Mouse (Mus musculus): ENCODE measurements around the gene Chdh. TPM values are rescaled to one million over a fixed set of nuclear protein-coding genes. Genes with fewer than 3 reads are reported as not detected.

Chdh gene
- total and polyA plus RNA-seq, 2 experiments from 2014 or later: 0.58 to 1.3 TPM

- H3K36me3 ChIP-seq (ENCODE audit: insufficient read depth, low read length): no peaks in the 10 kb centered on the region
- WGBS: 85% methylated on average over 4 of the region's 4 CpGs
- no peaks in the 10 kb centered on the region for H3K27me3 ChIP-seq (ENCODE audit: insufficient read depth, low read length)
- no peaks in the 10 kb centered on the region for H3K4me1 ChIP-seq (ENCODE audit: insufficient read depth, low read length)
- no peak overlapping the region for H3K27ac ChIP-seq
- no peak overlapping the region for H3K4me2 ChIP-seq (ENCODE audit: low read depth, low read length)
- no peak for ATAC-seq
- no peak overlapping the region for H3K9ac ChIP-seq (replicated peaks; ENCODE audit: low read length)
- no peaks in the 10 kb centered on the region for H3K9me3 ChIP-seq (ENCODE audit: low read length)
- H3K4me3 ChIP-seq (ENCODE audit: low read length): no peak overlapping the region
- no peak for DNase-seq (ENCODE audit: low spot score)
- TF ChIP-seq CTCF (IDR thresholded peaks at IDR 0.05; ENCODE audit: low read depth): no peak
These were observed 30.6 kb downstream of the Chdh start for GRCm38 (mm10) chr14:30039413-30039812.

GRCm38 (mm10) chr14:30041836-30042235 lies 33.0 kb downstream of the Chdh start:
- no peaks in the 10 kb centered on the region for H3K27me3 ChIP-seq (ENCODE audit: insufficient read depth, low read length)
- DNase-seq (ENCODE audit: low spot score) (no peak), ATAC-seq (no peak)
- no peaks in the 10 kb centered on the region for H3K4me1 ChIP-seq (ENCODE audit: insufficient read depth, low read length)
- no peak overlapping the region for H3K4me2 ChIP-seq (ENCODE audit: low read depth, low read length)
- TF ChIP-seq CTCF (IDR thresholded peaks at IDR 0.05; ENCODE audit: low read depth): no peak
- H3K36me3 ChIP-seq (ENCODE audit: insufficient read depth, low read length): no peaks in the 10 kb centered on the region
- no peak overlapping the region for H3K9ac ChIP-seq (replicated peaks; ENCODE audit: low read length)
- H3K9me3 ChIP-seq (ENCODE audit: low read length): no peaks in the 10 kb centered on the region
- no peak overlapping the region for H3K4me3 ChIP-seq (ENCODE audit: low read length)
- 86% methylated on average over 9 of the region's 9 CpGs for WGBS
- H3K27ac ChIP-seq: no peak overlapping the region

GRCm38 (mm10) chr14:30043356-30043940 lies 34.6 kb downstream of the Chdh start:
- no peak overlapping the region for H3K9ac ChIP-seq (replicated peaks; ENCODE audit: low read length)
- no peaks in the 10 kb centered on the region for H3K4me1 ChIP-seq (ENCODE audit: insufficient read depth, low read length)
- no peak for TF ChIP-seq CTCF (IDR thresholded peaks at IDR 0.05; ENCODE audit: low read depth)
- no peaks in the 10 kb centered on the region for H3K9me3 ChIP-seq (ENCODE audit: low read length)
- no peaks in the 10 kb centered on the region for H3K27me3 ChIP-seq (ENCODE audit: insufficient read depth, low read length)
- H3K4me3 ChIP-seq (ENCODE audit: low read length): no peak overlapping the region
- DNase-seq (ENCODE audit: low spot score) (no peak), ATAC-seq (no peak)
- no peak overlapping the region for H3K4me2 ChIP-seq (ENCODE audit: low read depth, low read length)
- no peaks in the 10 kb centered on the region for H3K36me3 ChIP-seq (ENCODE audit: insufficient read depth, low read length)
- 88% methylated on average over 7 of the region's 7 CpGs for WGBS
- no peak overlapping the region for H3K27ac ChIP-seq

- H3K27me3 ChIP-seq (ENCODE audit: insufficient read depth, low read length): no peaks in the 10 kb centered on the region
- no peak overlapping the region for H3K4me2 ChIP-seq (ENCODE audit: low read depth, low read length)
- ATAC-seq (no peak), DNase-seq (ENCODE audit: low spot score) (no peak)
- H3K9me3 ChIP-seq (ENCODE audit: low read length): no peaks in the 10 kb centered on the region
- no peaks in the 10 kb centered on the region for H3K4me1 ChIP-seq (ENCODE audit: insufficient read depth, low read length)
- no peak overlapping the region for H3K9ac ChIP-seq (replicated peaks; ENCODE audit: low read length)
- TF ChIP-seq CTCF (IDR thresholded peaks at IDR 0.05; ENCODE audit: low read depth): no peak
- no peaks in the 10 kb centered on the region for H3K36me3 ChIP-seq (ENCODE audit: insufficient read depth, low read length)
- WGBS: 91% methylated on average over 10 of the region's 10 CpGs
- no peak overlapping the region for H3K27ac ChIP-seq
- H3K4me3 ChIP-seq (ENCODE audit: low read length): no peak overlapping the region
These were observed 36.4 kb downstream of the Chdh start for GRCm38 (mm10) chr14:30045239-30045638.

- no peak overlapping the region for H3K4me2 ChIP-seq (ENCODE audit: low read depth, low read length)
- H3K27me3 ChIP-seq (ENCODE audit: insufficient read depth, low read length): no peaks in the 10 kb centered on the region
- ATAC-seq (no peak), DNase-seq (ENCODE audit: low spot score) (no peak)
- no peaks in the 10 kb centered on the region for H3K9me3 ChIP-seq (ENCODE audit: low read length)
- no peak overlapping the region for H3K27ac ChIP-seq
- no peaks in the 10 kb centered on the region for H3K4me1 ChIP-seq (ENCODE audit: insufficient read depth, low read length)
- TF ChIP-seq CTCF (IDR thresholded peaks at IDR 0.05; ENCODE audit: low read depth): no peak
- WGBS: 85% methylated on average over 8 of the region's 8 CpGs
- H3K36me3 ChIP-seq (ENCODE audit: insufficient read depth, low read length): no peaks in the 10 kb centered on the region
- no peak overlapping the region for H3K9ac ChIP-seq (replicated peaks; ENCODE audit: low read length)
- no peak overlapping the region for H3K4me3 ChIP-seq (ENCODE audit: low read length)
These were observed 36.9 kb downstream of the Chdh start for GRCm38 (mm10) chr14:30045704-30046220.

- H3K4me1 ChIP-seq (ENCODE audit: insufficient read depth, low read length): no peaks in the 10 kb centered on the region
- WGBS: 87% methylated on average over 4 of the region's 4 CpGs
- no peak for ATAC-seq
- H3K4me3 ChIP-seq (ENCODE audit: low read length): no peak overlapping the region
- no peak overlapping the region for H3K27ac ChIP-seq
- TF ChIP-seq CTCF (IDR thresholded peaks at IDR 0.05; ENCODE audit: low read depth): no peak
- no peaks in the 10 kb centered on the region for H3K9me3 ChIP-seq (ENCODE audit: low read length)
- DNase-seq (ENCODE audit: low spot score): no peak
- H3K27me3 ChIP-seq (ENCODE audit: insufficient read depth, low read length): no peaks in the 10 kb centered on the region
- no peak overlapping the region for H3K4me2 ChIP-seq (ENCODE audit: low read depth, low read length)
- H3K9ac ChIP-seq (replicated peaks; ENCODE audit: low read length): no peak overlapping the region
- H3K36me3 ChIP-seq (ENCODE audit: insufficient read depth, low read length): no peaks in the 10 kb centered on the region
These were observed 38.2 kb downstream of the Chdh start for GRCm38 (mm10) chr14:30046976-30047375.

- 93% methylated on average over 3 of the region's 3 CpGs for WGBS
- Histone ChIP-seq H3K27ac (no peak overlapping the region), H3K27me3 (ENCODE audit: insufficient read depth, low read length) (no peaks in the 10 kb centered on the region), H3K4me2 (ENCODE audit: low read depth, low read length) (no peak overlapping the region), H3K4me3 (ENCODE audit: low read length) (no peak overlapping the region), H3K36me3 (ENCODE audit: insufficient read depth, low read length) (no peaks in the 10 kb centered on the region), H3K9ac (replicated peaks; ENCODE audit: low read length) (no peak overlapping the region), H3K4me1 (ENCODE audit: insufficient read depth, low read length) (no peaks in the 10 kb centered on the region), H3K9me3 (ENCODE audit: low read length) (no peaks in the 10 kb centered on the region)
- ATAC-seq (no peak), DNase-seq (ENCODE audit: low spot score) (no peak)
- TF ChIP-seq CTCF (IDR thresholded peaks at IDR 0.05; ENCODE audit: low read depth): peak; percentile 36; the same call in 1 of the 2 replicates
These were observed 39.2 kb downstream of the Chdh start for GRCm38 (mm10) chr14:30048049-30048448.

Data from hindbrain, postnatal 0 days (tissue).